Comparison of ENCODE assay signal across 16 mouse cellular contexts in the genomic region with DNA sequence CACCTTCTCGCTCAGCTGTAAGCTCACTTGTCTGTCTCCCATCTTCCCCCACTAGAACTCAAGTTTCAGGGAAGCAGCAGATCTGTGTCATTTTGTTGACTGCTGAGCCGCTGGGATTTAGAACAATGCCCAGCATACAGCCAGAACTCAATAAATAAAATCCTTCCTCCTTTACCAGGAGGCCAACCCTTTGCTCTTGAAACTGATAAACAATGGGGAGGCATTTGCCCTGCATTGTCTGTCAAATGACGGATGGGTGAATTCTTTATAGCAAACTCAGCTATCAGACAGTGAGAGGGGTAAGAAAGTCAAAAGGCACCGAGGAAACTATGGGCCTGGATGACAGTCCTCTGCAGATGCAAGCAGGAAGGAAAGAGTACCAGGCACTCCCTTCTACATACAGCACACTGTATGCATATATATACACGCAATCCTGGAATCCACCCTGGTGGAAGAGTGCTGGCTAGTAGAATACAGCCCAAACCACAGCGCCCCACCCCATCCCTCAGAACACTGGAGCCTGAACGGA.
"Had no signal": no experiment of that assay in that cellular context is flagged by ENCODE, and none has a peak within 500 bp of the region (broad histone marks: within the 10 kb centered on the region; RNA-seq: fewer than 3 reads in every experiment).

No protein-coding gene starts in this region.

- H3K4me1 ChIP-seq: midbrain, embryonic 15.5 days had no signal

- ATAC-seq: intestine, postnatal 0 days; midbrain, embryonic 15.5 days had no signal

- H3K9me3 ChIP-seq: limb, embryonic 10.5 days; limb, embryonic 13.5 days; midbrain, embryonic 12.5 days; midbrain, embryonic 15.5 days; neural tube, embryonic 13.5 days had no signal

- H3K9ac ChIP-seq: limb, embryonic 13.5 days; midbrain, embryonic 12.5 days; midbrain, embryonic 15.5 days; neural tube, embryonic 13.5 days had no signal

- DNase-seq: kidney, adult 2 months; kidney, postnatal 25 days; layer of hippocampus, adult 9-11 months; lung, adult 18-20 months; retina, postnatal 1 day; thymus, postnatal 25 days had no signal

- H3K4me3 ChIP-seq: layer of hippocampus, adult 2 months; limb, embryonic 10.5 days; limb, embryonic 13.5 days; midbrain, embryonic 12.5 days; midbrain, embryonic 15.5 days; myocyte; neural tube, embryonic 13.5 days had no signal

- H3K27me3 ChIP-seq: limb, embryonic 13.5 days; midbrain, embryonic 12.5 days; midbrain, embryonic 15.5 days; neural tube, embryonic 13.5 days had no signal

- H3K27ac ChIP-seq: kidney, postnatal 0 days; layer of hippocampus, adult 2 months; macrophage; midbrain, embryonic 12.5 days; midbrain, embryonic 15.5 days; neural tube, embryonic 13.5 days had no signal

- H3K4me2 ChIP-seq: limb, embryonic 13.5 days; midbrain, embryonic 12.5 days; midbrain, embryonic 15.5 days; neural tube, embryonic 13.5 days had no signal

- H3K36me3 ChIP-seq: limb, embryonic 10.5 days; limb, embryonic 13.5 days; midbrain, embryonic 12.5 days; midbrain, embryonic 15.5 days; neural tube, embryonic 13.5 days had no signal
